Mouse (Mus musculus) adipose tissue, adult 10 weeks (tissue): ENCODE results near the gene Pgpep1l. TPM values are rescaled to one million over a fixed set of nuclear protein-coding genes. Genes with fewer than 3 reads are reported as not detected.

Source experiments
- polyA plus RNA-seq: library from polyadenylated mRNA; stranded (reverse); fragments of 350-450 nt; fragmentation: Illumina TruSeq; extraction: RNeasy Lipid Tissue Mini Kit (QIAGEN cat#74804); gene quantifications from one replicate; pipeline ENCODE4 v1.2.3, GENCODE M21; 2014; ENCODE audit warnings: low read depth, low replicate concordance

The Pgpep1l gene
- polyA plus RNA-seq, result 0.87 TPM

GRCm38 (mm10) chr7:68264028-68264453, at the start of gene Pgpep1l:
Gene Pgpep1l (minus strand): TSS chr7:68264233.

GRCm38 (mm10) chr7:68273515-68273914, 9.5 kb upstream of the Pgpep1l start, which contains the start of gene Fam169b:
Gene Fam169b (plus strand): TSS chr7:68273839.

Other genes starting within 250 kb of the Pgpep1l start
- gene Fam169b, start 9.6 kb upstream of the Pgpep1l start, polyA plus RNA-seq, result 1.6 TPM